Mouse (Mus musculus) right cerebral cortex, postnatal 36 days (tissue): ENCODE data around the gene Edem2.
"Not testable (repeated sequence)": the region's sequence is repeated elsewhere in the genome, so short reads cannot be mapped to it uniquely, and the experiment has no call there.

Experiments
- DNase-seq, 2 experiments: peaks; one replicate each; pipeline ENCODE4 v3.0.0; 2022; ENCODE audit warnings: low spot score in 2 of 2, mixed read lengths in 1 of 2

Edem2 gene

DNA sequence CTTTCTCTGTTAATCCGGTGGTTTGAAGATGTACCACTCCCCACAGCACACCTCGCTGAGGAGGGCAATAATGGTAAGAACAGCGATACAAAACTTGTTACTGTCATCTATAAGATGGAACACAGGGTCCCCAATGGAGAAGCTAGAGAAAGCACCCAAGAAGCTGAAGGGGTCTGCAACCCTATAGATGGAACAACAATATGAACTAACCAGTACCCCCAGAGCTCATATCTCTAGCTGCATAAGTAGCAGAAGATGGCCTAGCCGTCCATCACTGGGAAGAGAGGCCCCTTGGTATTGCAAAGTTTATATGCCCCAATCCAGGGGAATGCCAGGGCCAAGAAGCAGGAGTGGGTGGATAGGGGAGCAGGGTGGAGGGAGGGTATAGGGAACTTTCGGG is 6.5 kb upstream of the Edem2 start, which contains the start of gene Gm17581:
Gene Gm17581, minus strand, starts transcription at position 101 of the 400 bp plus-strand sequence.
- not testable (repeated sequence) for DNase-seq

DNA sequence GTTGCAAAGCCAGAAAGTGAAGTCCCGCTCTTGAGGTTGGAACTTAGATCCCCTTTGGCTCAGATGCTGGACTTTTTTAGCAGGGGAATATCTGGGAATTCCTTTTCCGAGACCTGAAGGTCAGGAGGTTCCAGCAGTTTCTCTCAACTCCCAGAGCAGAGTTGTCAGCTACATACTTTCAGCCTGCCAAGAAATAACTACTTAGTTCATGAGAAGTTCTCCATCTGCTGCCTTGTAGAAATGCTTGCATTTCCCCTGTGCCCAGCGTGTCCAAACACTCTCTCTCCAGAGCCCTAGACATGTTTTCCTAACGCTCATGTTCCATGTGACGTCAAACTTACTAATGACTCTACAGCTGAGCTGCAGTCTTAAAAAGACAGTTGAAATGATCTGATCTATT is 5.8 kb upstream of the Edem2 start:
- DNase-seq, result no peak

GRCm38 (mm10) chr2:155728742-155729141 is 533 bp downstream of the Edem2 start:
- DNase-seq, result no peak

- DNase-seq, result no peak
These were observed 1.4 kb downstream of the Edem2 start for GRCm38 (mm10) chr2:155727764-155728395.

- DNase-seq, result no peak
These were observed 3.0 kb downstream of the Edem2 start for GRCm38 (mm10) chr2:155726302-155726701.

DNA sequence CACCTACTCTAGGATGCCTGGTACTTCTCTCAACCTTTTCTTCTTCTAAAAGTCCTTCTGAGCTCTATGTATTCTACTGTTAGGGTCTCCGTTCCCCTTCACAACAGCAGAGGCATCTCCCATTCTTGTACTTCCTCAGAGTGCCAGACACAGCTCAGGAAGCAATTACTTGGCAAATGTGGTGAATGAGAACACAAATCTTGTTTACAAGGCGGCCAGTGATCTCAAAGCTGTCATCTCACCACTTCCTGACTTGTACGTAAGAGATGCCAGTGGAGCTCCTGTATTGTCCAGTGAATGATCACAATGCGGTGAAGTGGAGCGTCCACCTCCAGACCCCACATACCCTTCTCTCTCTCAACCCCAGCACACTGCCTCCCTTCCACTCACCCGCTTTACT is 4.7 kb downstream of the Edem2 start:
- no peak for DNase-seq

GRCm38 (mm10) chr2:155724036-155724435 is 5.2 kb downstream of the Edem2 start:
- DNase-seq, result no peak

GRCm38 (mm10) chr2:155720585-155720984 is 8.7 kb downstream of the Edem2 start:
- no peak for DNase-seq

DNA sequence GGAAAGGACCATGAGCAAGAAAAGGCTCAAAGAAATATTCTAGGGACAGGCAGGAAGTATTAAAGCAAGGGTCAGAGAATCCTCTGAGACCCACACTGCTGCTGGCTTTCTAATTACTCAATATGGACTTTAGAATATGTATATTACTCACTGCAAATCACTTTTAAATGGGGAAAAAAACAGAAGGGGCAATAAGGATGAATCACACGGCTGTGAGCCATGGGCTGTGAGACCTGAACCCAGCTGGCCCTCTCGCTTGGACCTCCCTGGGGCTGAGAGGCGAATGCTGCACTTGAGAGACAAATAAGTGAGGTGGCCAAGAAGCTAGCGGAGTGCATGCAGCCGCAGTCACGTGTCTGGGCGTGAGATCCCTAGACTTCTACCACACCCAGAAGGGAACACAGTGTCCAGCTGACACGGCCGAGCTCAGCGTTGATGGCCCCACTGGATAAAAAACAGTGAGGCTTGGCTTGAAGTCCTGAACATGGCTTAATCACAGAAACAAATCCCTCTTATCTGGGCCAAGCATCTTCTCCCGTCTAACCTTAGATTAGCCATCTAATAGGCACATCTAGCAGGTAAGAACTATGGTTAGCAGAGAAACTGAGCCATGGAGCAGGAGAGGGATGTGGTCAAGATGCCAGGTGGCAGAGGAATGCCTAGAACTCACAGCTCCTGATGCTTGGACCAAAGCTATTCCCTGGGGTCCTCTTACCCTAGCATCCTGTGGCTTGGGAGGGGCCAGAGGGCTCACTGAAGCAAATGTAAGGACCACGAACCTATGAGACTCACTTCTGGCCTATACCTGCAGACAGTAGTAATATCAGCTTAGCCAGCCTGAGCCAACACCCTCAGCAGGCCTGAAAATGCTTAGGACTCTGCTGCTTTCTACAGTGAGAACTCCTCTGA is 11.9 kb downstream of the Edem2 start:
- DNase-seq, result no peak

DNA sequence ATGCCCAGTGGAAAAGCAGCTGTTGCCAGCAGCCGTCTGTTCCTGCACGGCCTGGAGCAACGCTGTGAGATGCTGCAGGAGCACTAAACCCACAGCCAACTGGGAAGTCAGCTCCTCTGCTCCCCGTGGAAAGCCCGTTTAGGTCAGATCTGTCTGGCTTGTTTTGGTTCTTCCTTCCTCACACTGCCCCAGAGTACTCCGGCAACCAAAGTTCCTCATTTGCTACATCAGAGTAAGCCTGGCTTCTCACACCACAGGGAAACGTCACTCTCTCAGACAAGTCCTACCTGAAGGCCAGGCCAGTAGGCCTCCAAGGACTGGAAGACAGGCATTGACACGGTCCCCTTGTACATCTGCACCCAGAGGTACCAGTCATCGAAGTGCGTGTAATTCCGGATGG is 18.7 kb downstream of the Edem2 start:
- DNase-seq, result no peak

- DNase-seq, result peak; percentile 20 to 28
These were observed 22.0 kb downstream of the Edem2 start for GRCm38 (mm10) chr2:155707251-155707650.

GRCm38 (mm10) chr2:155703630-155704029 is 25.6 kb downstream of the Edem2 start:
- no peak for DNase-seq

- DNase-seq, result no peak
These were observed 27.8 kb downstream of the Edem2 start for GRCm38 (mm10) chr2:155701399-155701919.

DNA sequence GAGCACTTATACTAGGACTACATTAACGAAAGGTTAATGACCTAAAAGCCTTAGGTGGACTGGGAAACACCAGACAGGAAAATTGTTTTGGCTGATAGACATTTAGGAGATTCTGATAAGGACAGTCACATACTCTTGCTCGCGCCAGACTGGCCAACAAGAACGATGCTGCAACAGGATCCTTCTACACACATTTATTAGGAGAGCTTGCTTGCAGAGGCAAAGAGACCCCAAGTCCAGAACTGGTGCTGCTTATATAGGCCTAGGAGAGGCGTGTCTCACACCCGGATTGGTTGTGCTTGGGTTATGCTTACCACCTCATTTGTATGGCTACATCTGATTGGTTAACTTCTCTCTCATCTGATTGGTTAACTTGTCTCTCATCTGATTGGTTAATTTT is 30.8 kb downstream of the Edem2 start:
- DNase-seq, result not testable (repeated sequence)

DNA sequence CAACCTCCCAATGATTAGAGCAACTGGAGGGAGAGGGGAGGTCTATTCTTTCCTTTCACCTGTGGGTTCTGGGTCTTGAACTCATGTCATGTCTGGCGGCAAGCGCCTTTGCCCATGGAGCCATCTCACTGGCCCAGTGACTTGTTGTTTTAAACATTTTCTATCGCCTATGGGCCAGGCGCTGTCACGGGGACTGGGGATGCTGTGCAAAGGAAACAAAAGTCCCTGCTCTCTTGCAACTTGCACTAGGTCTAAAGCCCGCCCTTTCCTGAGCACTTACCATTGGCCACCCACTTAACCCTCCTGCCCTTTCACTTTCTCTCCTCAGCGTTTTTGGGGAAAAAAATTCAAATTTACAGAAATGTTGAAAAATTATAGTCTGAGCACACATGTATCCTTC is 32.4 kb downstream of the Edem2 start:
- no peak for DNase-seq

GRCm38 (mm10) chr2:155696091-155696558 is 33.1 kb downstream of the Edem2 start:
- DNase-seq, result peak; percentile 32 to 49

DNA sequence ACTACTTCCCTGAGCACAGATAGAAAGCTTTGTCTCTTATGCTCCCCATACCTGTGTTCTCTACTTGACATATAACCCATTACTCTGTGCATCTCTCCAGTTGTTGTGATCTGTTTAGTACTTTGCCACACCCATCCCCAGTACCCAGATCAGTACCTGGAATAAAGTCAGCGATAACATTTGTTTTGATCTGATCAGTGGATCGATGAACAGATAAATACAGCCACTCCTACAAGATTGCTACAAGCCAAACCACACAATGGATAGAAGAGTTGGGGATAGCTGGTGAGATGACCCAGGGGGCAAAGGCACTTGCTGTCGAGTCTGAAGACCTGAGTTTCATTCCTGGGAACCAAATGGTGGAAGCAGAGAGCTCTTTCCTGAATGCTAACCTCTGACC is 34.0 kb downstream of the Edem2 start:
- DNase-seq, result no peak

DNA sequence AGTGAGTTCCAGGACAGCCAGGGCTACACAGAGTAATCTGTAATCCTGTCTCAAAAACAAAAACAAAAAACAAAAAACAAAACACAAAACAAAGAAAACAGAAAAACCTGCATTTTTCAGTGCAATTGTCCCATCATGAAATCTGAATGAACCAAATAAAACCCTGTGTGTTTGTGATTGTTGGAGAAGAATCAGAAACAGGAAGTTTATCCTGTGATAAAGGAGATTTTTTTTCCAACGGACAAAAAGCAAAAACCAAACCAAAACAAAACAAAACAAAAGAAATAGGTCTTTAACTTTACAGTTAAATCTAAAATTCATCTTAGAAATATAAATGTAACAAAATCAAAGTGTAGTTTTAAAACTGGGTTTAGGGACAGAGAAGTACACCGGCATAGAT is 34.7 kb downstream of the Edem2 start:
- DNase-seq, result no peak

GRCm38 (mm10) chr2:155693136-155693535 is 36.1 kb downstream of the Edem2 start:
- DNase-seq, result no peak

- DNase-seq, result peak; percentile 92 to 94
These were observed 37.4 kb downstream of the Edem2 start, which contains the start of gene Trpc4ap for GRCm38 (mm10) chr2:155691723-155692493. Trpc4ap (minus strand) TSS chr2:155692384.

- no peak for DNase-seq
These were observed 37.9 kb downstream of the Edem2 start for GRCm38 (mm10) chr2:155691336-155691722.

- DNase-seq, result no peak
These were observed 40.1 kb downstream of the Edem2 start for GRCm38 (mm10) chr2:155689211-155689610.
